Mouse (Mus musculus): Measurements from ENCODE around the gene Mrvi1. TPM values are rescaled to one million over a fixed set of nuclear protein-coding genes. Genes with fewer than 3 reads are reported as not detected.

Mrvi1 gene
- total RNA-seq, 2 experiments from 2014 or later, result 10.8 to 16.3 TPM

- no peak for DNase-seq
Measured at GRCm38 (mm10) chr7:110834522-110834921, 147.7 kb downstream of the Mrvi1 start.

- DNase-seq, result no peak
Measured at GRCm38 (mm10) chr7:110834018-110834417, 148.2 kb downstream of the Mrvi1 start.

GRCm38 (mm10) chr7:110833024-110833423 is 149.2 kb downstream of the Mrvi1 start:
- DNase-seq, result no peak

GRCm38 (mm10) chr7:110823995-110824953 is 158.0 kb downstream of the Mrvi1 start:
- DNase-seq, result no peak

- DNase-seq, result no peak
Measured at GRCm38 (mm10) chr7:110823593-110823992, 158.7 kb downstream of the Mrvi1 start.

GRCm38 (mm10) chr7:110823076-110823475 is 159.2 kb downstream of the Mrvi1 start:
- DNase-seq, result no peak

GRCm38 (mm10) chr7:110822055-110822454 is 160.2 kb downstream of the Mrvi1 start:
- no peak for DNase-seq

- peak; percentile 84 to 89 for DNase-seq
Measured at GRCm38 (mm10) chr7:110821653-110822052, 160.6 kb downstream of the Mrvi1 start.

- DNase-seq, result peak; percentile 44 to 66
Measured at GRCm38 (mm10) chr7:110821068-110821467, 161.2 kb downstream of the Mrvi1 start.

GRCm38 (mm10) chr7:110818787-110819350 is 163.4 kb downstream of the Mrvi1 start:
- no peak for DNase-seq

Other genes with a start within 250 kb of the Mrvi1 start
- gene Ampd3, start 214.3 kb downstream of the Mrvi1 start, total RNA-seq (2021), result 10 to 100 TPM; 13.9 to 14.7 TPM
- gene Rnf141, start 138.0 kb downstream of the Mrvi1 start, total RNA-seq (2021), result 10 to 100 TPM; 46.8 to 76.2 TPM
- gene Lyve1, start 119.2 kb downstream of the Mrvi1 start, total RNA-seq (2021), result 10 to 100 TPM in 1 of 2 experiments, 1 to 10 TPM in 1; 7.2 to 15.7 TPM
- 10 to 100 TPM; 39.6 to 52.4 TPM for gene Ctr9, start 46.5 kb upstream of the Mrvi1 start, total RNA-seq (2021)
- gene Eif4g2, start 100.6 kb upstream of the Mrvi1 start, total RNA-seq (2021), result 1,000 to 10,000 TPM; 1,018 to 1,041 TPM